Mouse (Mus musculus): ENCODE measurements around the gene Pigu. TPM values are rescaled to one million over a fixed set of nuclear protein-coding genes. Genes with fewer than 3 reads are reported as not detected.
A peak's percentile ranks its signal among the peaks of the same experiment; 100 is the strongest.

Pigu gene
- polyA plus RNA-seq, 1 experiment from 2014 or later: 19.9 TPM

DNA sequence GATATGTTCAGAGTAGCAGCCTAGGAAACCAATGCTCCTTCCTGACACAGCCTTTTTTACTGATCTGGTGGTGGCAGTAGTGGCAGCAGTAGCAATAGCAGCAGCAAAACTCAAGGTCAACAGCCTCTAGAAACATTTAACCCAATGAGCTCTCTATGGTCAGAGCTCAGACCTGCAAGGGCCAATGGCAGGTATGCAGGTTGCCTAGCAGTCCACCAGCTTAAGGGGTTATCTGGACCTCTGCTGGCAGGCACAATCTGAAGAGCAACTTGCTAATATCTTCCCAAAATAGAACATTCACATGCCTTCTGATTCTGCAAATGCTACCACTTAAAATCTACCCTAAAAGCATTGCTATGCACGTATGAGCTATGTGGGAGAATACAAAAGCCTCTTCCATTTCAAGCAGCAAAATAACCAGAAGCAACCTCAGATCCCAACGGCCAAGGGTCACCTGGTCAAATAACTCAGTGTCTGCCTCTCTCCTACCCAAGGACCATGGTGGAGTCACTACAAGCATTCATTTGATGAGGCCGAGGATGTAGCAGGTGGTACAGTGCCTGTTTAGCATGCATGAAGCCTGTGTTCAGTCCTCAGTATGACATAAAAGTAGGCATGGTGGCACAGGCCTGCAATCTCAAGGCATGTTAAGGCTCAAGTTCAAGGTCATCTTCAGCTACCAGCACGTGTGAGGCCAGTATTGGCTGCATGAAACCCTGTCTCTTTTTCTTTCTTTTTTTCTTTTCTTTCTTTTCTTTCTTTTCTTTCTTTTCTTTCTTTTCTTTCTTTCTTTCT lies 69.6 kb downstream of the Pigu start:
- ATAC-seq (ENCODE audit: insufficient read depth): no peak
- Histone ChIP-seq H3K27ac (replicated peaks) (no peak overlapping the region), H3K9me3 (replicated peaks) (no peaks in the 10 kb centered on the region), H3K4me3 (replicated peaks) (no peak overlapping the region), H3K4me1 (replicated peaks) (no peaks in the 10 kb centered on the region; the same call in none of the 2 replicates), H3K27me3 (no peaks in the 10 kb centered on the region), H3K9ac (no peak overlapping the region), H3K36me3 (replicated peaks) (peaks cover 10% of the 10 kb centered on the region), H3K4me2 (no peak overlapping the region)
- whole genome bisulfite sequencing (ENCODE audit: insufficient replicate concordance): 59% methylated on average over 4 of the region's 4 CpGs

DNA sequence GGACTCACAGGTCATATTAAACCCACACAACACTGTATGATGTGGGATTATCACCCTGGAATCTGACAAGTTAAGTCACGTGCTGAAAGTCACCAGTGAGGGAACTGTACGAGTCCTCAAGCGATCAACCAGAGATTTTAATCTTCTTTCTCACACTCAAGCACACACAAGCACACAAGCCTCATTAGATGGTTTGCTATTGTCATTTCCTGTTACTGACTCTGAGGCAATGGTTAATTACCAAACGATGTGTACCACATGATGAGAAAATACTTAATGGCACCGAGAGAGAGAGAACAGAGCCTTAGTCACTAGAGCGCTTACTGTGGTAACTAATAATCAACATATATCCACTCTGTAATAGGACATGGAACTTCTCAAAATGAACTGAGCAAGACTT lies 71.5 kb downstream of the Pigu start:
- no peak overlapping the region for H3K27ac ChIP-seq (replicated peaks)
- ATAC-seq (ENCODE audit: insufficient read depth): no peak
- H3K9me3 ChIP-seq (replicated peaks): no peaks in the 10 kb centered on the region
- H3K4me1 ChIP-seq (replicated peaks): no peaks in the 10 kb centered on the region; the same call in none of the 2 replicates
- H3K27me3 ChIP-seq: no peaks in the 10 kb centered on the region
- no peak overlapping the region for H3K4me2 ChIP-seq
- 65% methylated on average over 6 of the region's 6 CpGs for WGBS (ENCODE audit: insufficient replicate concordance)
- H3K9ac ChIP-seq: no peak overlapping the region
- no peaks in the 10 kb centered on the region; the same call in 1 of the 2 replicates for H3K36me3 ChIP-seq (replicated peaks)
- no peak overlapping the region for H3K4me3 ChIP-seq (replicated peaks)

DNA sequence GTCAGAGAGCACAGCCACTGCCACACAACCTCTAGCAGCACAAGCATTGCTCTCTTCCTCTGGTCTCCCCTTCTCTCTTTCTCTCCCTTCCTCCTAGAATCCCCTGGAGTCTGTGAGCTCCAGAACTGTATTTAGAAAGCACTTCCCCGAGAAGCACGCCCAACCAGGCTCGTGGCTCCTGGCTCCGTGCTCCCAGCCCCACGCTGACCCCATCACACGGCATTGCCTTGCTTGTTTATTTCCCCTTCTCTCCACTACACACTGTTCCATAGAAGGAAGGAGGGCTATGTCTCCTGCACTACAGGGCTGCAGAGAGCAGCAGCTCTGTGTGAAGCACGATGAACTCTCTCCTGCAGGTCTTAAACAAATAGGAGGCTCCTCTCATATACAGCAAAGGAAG lies 72.6 kb downstream of the Pigu start:
- Histone ChIP-seq H3K9me3 (replicated peaks) (no peaks in the 10 kb centered on the region), H3K4me2 (no peak overlapping the region), H3K27ac (replicated peaks) (no peak overlapping the region), H3K9ac (no peak overlapping the region), H3K36me3 (replicated peaks) (peaks cover under 1% of the 10 kb centered on the region; the same call in 1 of the 2 replicates), H3K27me3 (no peaks in the 10 kb centered on the region), H3K4me1 (replicated peaks) (no peaks in the 10 kb centered on the region; the same call in none of the 2 replicates), H3K4me3 (replicated peaks) (no peak overlapping the region)
- WGBS (ENCODE audit: insufficient replicate concordance): 61% methylated on average over 7 of the region's 7 CpGs
- ATAC-seq (ENCODE audit: insufficient read depth): no peak

DNA sequence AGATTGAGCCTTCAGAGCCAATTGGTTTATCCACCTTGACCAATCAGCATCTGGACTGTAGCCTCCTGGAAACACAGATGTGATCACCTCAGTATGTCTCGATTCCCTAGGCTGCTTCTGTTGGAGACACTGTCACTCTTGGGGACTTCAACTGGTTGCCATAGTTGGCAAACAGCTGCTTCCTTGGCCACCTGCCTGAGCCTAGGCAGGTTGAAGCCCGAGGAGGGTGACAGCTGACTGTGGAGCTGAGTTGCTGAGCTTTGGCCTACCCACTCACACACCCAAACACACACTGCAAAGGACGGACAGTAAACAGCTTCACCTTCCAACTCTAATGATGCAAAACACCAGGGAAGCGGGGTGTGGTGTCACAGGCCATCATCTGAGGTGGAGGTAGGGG lies 73.4 kb downstream of the Pigu start:
- no peaks in the 10 kb centered on the region; the same call in none of the 2 replicates for H3K4me1 ChIP-seq (replicated peaks)
- H3K9ac ChIP-seq: no peak overlapping the region
- no peak overlapping the region for H3K27ac ChIP-seq (replicated peaks)
- peaks cover 7% of the 10 kb centered on the region; the same call in 1 of the 2 replicates for H3K36me3 ChIP-seq (replicated peaks)
- no peaks in the 10 kb centered on the region for H3K9me3 ChIP-seq (replicated peaks)
- H3K27me3 ChIP-seq: no peaks in the 10 kb centered on the region
- H3K4me3 ChIP-seq (replicated peaks): no peak overlapping the region
- H3K4me2 ChIP-seq: no peak overlapping the region
- WGBS (ENCODE audit: insufficient replicate concordance): 69% methylated on average over 4 of the region's 4 CpGs
- ATAC-seq (ENCODE audit: insufficient read depth): no peak

DNA sequence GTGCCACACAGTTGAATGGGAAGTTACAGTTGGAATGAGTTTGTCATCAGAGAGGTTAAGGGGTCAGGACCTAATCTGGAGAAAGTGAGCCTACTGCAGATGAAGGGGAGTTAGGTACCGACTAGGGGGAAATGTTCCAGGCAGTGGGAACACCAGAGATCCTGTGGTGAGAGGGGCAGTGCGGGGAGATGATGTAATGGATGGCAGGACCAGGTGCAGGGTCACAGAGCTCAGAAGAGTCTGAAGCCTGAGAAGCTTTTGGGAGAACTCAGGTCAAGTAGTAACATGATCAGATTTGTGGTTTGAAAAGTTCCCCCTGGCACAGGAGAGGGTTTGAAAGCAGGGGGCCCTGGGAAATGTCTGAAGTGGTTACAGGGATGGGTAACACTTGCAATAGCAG lies 77.1 kb downstream of the Pigu start:
- 65% methylated on average over 2 of the region's 2 CpGs for WGBS (ENCODE audit: insufficient replicate concordance)

DNA sequence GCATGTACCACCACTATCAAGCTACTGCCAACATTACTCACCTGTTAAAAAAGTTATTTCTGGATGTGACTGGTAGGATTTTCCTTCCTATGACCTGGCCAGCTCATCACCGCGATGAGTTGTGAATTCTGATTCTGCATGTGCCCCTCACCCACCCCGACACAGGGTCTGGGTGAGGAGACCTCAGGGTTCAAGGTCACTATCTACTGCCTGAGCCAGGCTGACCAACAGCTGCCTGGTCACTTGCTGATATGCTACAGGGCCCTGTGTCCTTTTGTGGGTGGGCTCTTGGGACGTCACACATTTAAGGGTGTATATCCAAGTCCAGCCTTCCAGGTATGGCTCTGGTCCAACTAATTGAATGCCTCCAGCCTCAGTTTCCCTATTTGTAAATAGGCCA lies 78.1 kb downstream of the Pigu start:
- no peaks in the 10 kb centered on the region for H3K9me3 ChIP-seq (replicated peaks)
- ATAC-seq (ENCODE audit: insufficient read depth): no peak
- 82% methylated on average over 4 of the region's 4 CpGs for WGBS (ENCODE audit: insufficient replicate concordance)

More for the DNA sequence above, 77.1 kb downstream of the Pigu start:
- Histone ChIP-seq H3K4me3 (replicated peaks) (no peak overlapping the region), H3K9me3 (replicated peaks) (no peaks in the 10 kb centered on the region), H3K27me3 (no peaks in the 10 kb centered on the region), H3K36me3 (replicated peaks) (peaks cover 7% of the 10 kb centered on the region; the same call in 1 of the 2 replicates), H3K4me2 (no peak overlapping the region), H3K9ac (no peak overlapping the region), H3K4me1 (replicated peaks) (peaks cover 21% of the 10 kb centered on the region), H3K27ac (replicated peaks) (no peak overlapping the region)
- ATAC-seq (ENCODE audit: insufficient read depth): no peak

DNA sequence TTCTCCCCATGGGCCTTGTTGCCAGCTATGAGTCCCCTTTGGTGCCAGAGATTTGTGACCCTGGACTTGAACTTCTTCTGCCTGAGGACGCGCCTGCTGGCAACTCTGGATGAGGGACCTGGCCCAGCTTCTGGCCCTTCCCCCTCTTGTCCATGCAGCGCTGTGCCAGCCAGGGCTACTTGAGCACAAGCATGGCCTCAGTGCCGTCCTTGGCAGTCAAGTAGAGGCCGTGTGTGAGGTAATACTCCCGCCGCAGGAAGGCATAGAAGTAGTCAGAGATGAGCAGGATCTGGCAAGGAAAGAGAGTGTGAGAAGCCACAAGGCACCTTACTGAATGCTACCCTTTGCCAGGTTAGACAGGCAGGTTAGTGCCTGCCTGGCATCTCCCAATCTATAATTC lies 78.9 kb downstream of the Pigu start:
- no peaks in the 10 kb centered on the region for H3K9me3 ChIP-seq (replicated peaks)
- no peak overlapping the region for H3K9ac ChIP-seq
- H3K4me3 ChIP-seq (replicated peaks): no peak overlapping the region
- no peak overlapping the region for H3K4me2 ChIP-seq
- no peaks in the 10 kb centered on the region for H3K27me3 ChIP-seq
- H3K36me3 ChIP-seq (replicated peaks): peaks cover 7% of the 10 kb centered on the region; the same call in 1 of the 2 replicates
- H3K4me1 ChIP-seq (replicated peaks): peaks cover 21% of the 10 kb centered on the region
- 85% methylated on average over 7 of the region's 7 CpGs for WGBS (ENCODE audit: insufficient replicate concordance)
- no peak for ATAC-seq (ENCODE audit: insufficient read depth)
- no peak overlapping the region for H3K27ac ChIP-seq (replicated peaks)

More for the DNA sequence above, 78.1 kb downstream of the Pigu start:
- Histone ChIP-seq H3K4me2 (no peak overlapping the region), H3K4me1 (replicated peaks) (peaks cover 21% of the 10 kb centered on the region), H3K36me3 (replicated peaks) (peaks cover 7% of the 10 kb centered on the region; the same call in 1 of the 2 replicates), H3K27me3 (no peaks in the 10 kb centered on the region), H3K4me3 (replicated peaks) (no peak overlapping the region), H3K9ac (no peak overlapping the region), H3K27ac (replicated peaks) (no peak overlapping the region)

DNA sequence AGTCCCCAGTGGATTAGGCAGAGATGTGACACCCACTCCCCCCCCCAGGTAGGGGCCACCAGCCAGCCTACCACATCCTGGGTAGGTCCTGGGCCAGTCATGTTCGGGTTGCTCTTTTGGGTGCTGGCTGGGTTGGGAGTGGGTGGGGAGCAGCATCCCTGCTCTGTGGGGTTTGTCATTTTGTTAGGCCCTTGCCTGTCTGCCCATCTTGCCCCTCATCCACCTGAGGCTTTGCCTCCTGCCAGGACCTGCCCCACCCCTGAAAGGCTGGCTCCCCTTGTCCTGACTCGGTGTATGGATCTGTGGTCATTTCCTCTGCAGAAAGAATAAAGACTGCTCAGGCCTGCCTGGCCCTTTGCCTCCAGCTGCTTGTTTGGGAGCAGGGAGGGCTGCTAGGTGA lies 79.5 kb downstream of the Pigu start:
- Histone ChIP-seq H3K27me3 (no peaks in the 10 kb centered on the region), H3K9me3 (replicated peaks) (no peaks in the 10 kb centered on the region), H3K27ac (replicated peaks) (no peak overlapping the region), H3K4me1 (replicated peaks) (peaks cover 21% of the 10 kb centered on the region), H3K9ac (no peak overlapping the region), H3K4me3 (replicated peaks) (peak overlapping the region; percentile 88; the same call in 1 of the 2 replicates), H3K36me3 (replicated peaks) (peaks cover 7% of the 10 kb centered on the region; the same call in 1 of the 2 replicates), H3K4me2 (no peak overlapping the region)
- WGBS (ENCODE audit: insufficient replicate concordance): 68% methylated on average over 2 of the region's 2 CpGs
- no peak for ATAC-seq (ENCODE audit: insufficient read depth)

DNA sequence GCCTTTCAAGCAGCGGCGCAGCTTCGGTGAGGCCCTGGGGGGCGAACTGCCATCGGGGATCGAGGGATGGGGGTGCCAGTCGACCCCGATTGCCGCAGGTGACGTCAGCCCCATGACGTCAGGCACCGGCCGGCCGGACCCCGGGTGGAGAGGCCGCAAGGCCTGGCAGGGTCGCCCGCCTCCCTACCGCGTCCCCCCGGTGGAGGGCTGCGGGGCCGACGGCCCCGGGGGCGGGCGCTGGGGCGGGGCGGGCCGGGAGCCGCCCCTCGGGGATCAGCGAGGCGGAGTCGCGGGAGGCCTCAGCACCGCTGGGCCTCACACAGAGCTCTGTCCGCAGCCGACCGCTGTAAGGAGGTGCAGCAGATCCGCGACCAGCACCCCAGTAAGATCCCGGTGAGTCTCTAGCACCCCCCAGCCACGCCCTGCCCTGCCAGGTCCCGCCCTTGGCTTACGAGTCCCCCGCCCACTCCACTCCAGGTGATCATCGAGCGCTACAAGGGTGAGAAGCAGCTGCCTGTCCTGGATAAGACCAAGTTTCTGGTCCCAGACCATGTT lies 80.5 kb downstream of the Pigu start:
- Histone ChIP-seq H3K27ac (replicated peaks) (peak overlapping the region; percentile 71), H3K9me3 (replicated peaks) (no peaks in the 10 kb centered on the region), H3K36me3 (replicated peaks) (peaks cover 7% of the 10 kb centered on the region; the same call in 1 of the 2 replicates), H3K4me3 (replicated peaks) (peak overlapping the region; percentile 88), H3K9ac (peak overlapping the region; percentile 77), H3K4me2 (peak overlapping the region; percentile 96), H3K4me1 (replicated peaks) (peaks cover 21% of the 10 kb centered on the region), H3K27me3 (no peaks in the 10 kb centered on the region)
- under 1% methylated on average over 48 of the region's 49 CpGs for WGBS (ENCODE audit: insufficient replicate concordance)
- peak; percentile 92 for ATAC-seq (ENCODE audit: insufficient read depth)

DNA sequence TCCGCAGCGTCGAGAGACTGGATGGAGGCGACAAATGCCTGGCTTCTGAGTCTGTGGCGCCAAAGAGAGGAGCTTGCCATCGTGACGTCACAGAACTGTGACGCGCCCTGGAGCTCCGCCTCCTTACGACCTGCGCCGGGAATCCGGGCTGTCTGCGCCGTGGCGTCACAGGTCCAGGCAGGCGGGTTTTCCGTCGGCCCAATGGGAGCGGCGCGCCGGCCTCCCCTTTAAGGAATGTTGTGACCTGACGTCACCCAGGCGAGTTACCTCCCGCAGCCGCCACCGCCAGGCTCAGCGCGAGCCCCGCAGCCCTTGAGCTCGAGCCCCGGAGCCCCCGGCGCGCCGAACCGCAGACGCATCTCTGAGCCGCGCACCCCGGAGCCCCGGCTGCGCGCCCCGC lies 81.0 kb downstream of the Pigu start, which contains the start of gene Map1lc3a:
TSS of gene Map1lc3a (plus strand) at position 103 of the 400 bp plus-strand sequence.
- Histone ChIP-seq H3K9me3 (replicated peaks) (no peaks in the 10 kb centered on the region), H3K9ac (peak within 1 kb of the TSS; percentile 77), H3K4me3 (replicated peaks) (peak within 1 kb of the TSS; percentile 88), H3K36me3 (replicated peaks) (peaks cover 7% of the 10 kb centered on the region; the same call in 1 of the 2 replicates), H3K27ac (replicated peaks) (peak within 1 kb of the TSS; percentile 71), H3K4me2 (peak within 1 kb of the TSS; percentile 96), H3K27me3 (no peaks in the 10 kb centered on the region), H3K4me1 (replicated peaks) (peaks cover 21% of the 10 kb centered on the region)
- ATAC-seq (ENCODE audit: insufficient read depth): peak; percentile 85
- 1% methylated on average over 47 of the region's 47 CpGs for WGBS (ENCODE audit: insufficient replicate concordance)

DNA sequence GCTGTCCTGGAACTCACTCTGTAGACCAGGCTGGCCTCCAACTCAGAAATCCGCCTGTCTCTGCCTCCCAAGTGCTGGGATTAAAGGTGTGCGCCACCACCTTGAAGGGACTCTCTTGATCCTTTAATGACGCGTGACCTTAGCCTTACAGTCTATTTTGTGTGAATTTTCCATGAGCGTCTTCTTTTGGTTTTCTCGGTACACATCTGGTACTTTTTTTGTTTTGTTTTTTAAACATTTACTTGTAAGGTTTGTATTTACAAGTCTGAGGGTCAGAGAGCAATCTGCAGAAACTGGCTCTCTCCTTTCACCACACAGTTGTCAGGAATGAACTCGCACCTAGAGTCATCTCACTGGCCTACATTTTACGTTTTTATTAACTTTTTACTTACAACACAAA lies 83.6 kb downstream of the Pigu start:
- no peaks in the 10 kb centered on the region for H3K27me3 ChIP-seq
- 75% methylated on average over 8 of the region's 8 CpGs for WGBS (ENCODE audit: insufficient replicate concordance)
- no peak overlapping the region for H3K4me2 ChIP-seq
- H3K36me3 ChIP-seq (replicated peaks): no peaks in the 10 kb centered on the region; the same call in 1 of the 2 replicates
- H3K4me3 ChIP-seq (replicated peaks): no peak overlapping the region
- no peak overlapping the region for H3K9ac ChIP-seq
- H3K27ac ChIP-seq (replicated peaks): no peak overlapping the region
- no peak for ATAC-seq (ENCODE audit: insufficient read depth)
- H3K4me1 ChIP-seq (replicated peaks): peaks cover 21% of the 10 kb centered on the region
- H3K9me3 ChIP-seq (replicated peaks): no peaks in the 10 kb centered on the region

Data from liver, embryonic 15.5 days (tissue).